Mouse (Mus musculus): Measurements from ENCODE around the gene Dmd.
A peak's percentile ranks its signal among the peaks of the same experiment; 100 is the strongest.

The Dmd gene

GRCm38 (mm10) chrX:84435608-84436007, 1486.9 kb downstream of the Dmd start:
- no peak for DNase-seq (ENCODE audit: low spot score)

GRCm38 (mm10) chrX:84436556-84436955, 1487.9 kb downstream of the Dmd start:
- no peak for DNase-seq (ENCODE audit: low spot score)

GRCm38 (mm10) chrX:84442996-84443395, 1494.3 kb downstream of the Dmd start:
- no peak for DNase-seq (ENCODE audit: low spot score)

- no peak for DNase-seq (ENCODE audit: low spot score)
Measured at GRCm38 (mm10) chrX:84443985-84444384, 1495.3 kb downstream of the Dmd start.

GRCm38 (mm10) chrX:84444638-84445037, 1496.0 kb downstream of the Dmd start:
- DNase-seq (ENCODE audit: low spot score), result no peak

GRCm38 (mm10) chrX:84454473-84454872, 1505.8 kb downstream of the Dmd start:
- peak; percentile 3 for DNase-seq (ENCODE audit: low spot score)

- DNase-seq (ENCODE audit: low spot score), result no peak
Measured at GRCm38 (mm10) chrX:84514650-84515366, 1566.1 kb downstream of the Dmd start.

- no peak for DNase-seq (ENCODE audit: low spot score)
Measured at GRCm38 (mm10) chrX:84551995-84552394, 1603.3 kb downstream of the Dmd start.

GRCm38 (mm10) chrX:84553441-84553840, 1604.8 kb downstream of the Dmd start:
- no peak for DNase-seq (ENCODE audit: low spot score)

- no peak for DNase-seq (ENCODE audit: low spot score)
Measured at GRCm38 (mm10) chrX:84598476-84598875, 1649.8 kb downstream of the Dmd start.

GRCm38 (mm10) chrX:84640446-84640845, 1691.8 kb downstream of the Dmd start:
- DNase-seq (ENCODE audit: low spot score), result no peak

GRCm38 (mm10) chrX:84747683-84748082, 1799.0 kb downstream of the Dmd start:
- DNase-seq (ENCODE audit: low spot score), result no peak

GRCm38 (mm10) chrX:84860012-84860647, 1911.5 kb downstream of the Dmd start:
- no peak for DNase-seq (ENCODE audit: low spot score)

- DNase-seq (ENCODE audit: low spot score), result no peak
Measured at GRCm38 (mm10) chrX:84873090-84873489, 1924.4 kb downstream of the Dmd start.

GRCm38 (mm10) chrX:84878125-84878524, 1929.5 kb downstream of the Dmd start:
- no peak for DNase-seq (ENCODE audit: low spot score)

- no peak for DNase-seq (ENCODE audit: low spot score)
Measured at GRCm38 (mm10) chrX:84932715-84933473, 1984.2 kb downstream of the Dmd start.

GRCm38 (mm10) chrX:84960557-84960956, 2011.9 kb downstream of the Dmd start:
- DNase-seq (ENCODE audit: low spot score), result no peak

GRCm38 (mm10) chrX:84960972-84961371, 2012.3 kb downstream of the Dmd start:
- DNase-seq (ENCODE audit: low spot score), result no peak

- DNase-seq (ENCODE audit: low spot score), result no peak
Measured at GRCm38 (mm10) chrX:85008304-85008703, 2059.6 kb downstream of the Dmd start.

GRCm38 (mm10) chrX:85041466-85042058, 2092.9 kb downstream of the Dmd start:
- DNase-seq (ENCODE audit: low spot score), result no peak

GRCm38 (mm10) chrX:85046631-85047030, 2098.0 kb downstream of the Dmd start:
- DNase-seq (ENCODE audit: low spot score), result no peak
